Mouse (Mus musculus) adrenal gland, postnatal 10 days (tissue): ENCODE measurements around the gene Gramd4. TPM values are rescaled to one million over a fixed set of nuclear protein-coding genes. Genes with fewer than 3 reads are reported as not detected.

Experiments
- DNase-seq: peaks from one replicate; pipeline ENCODE4 v3.0.0; 2021; ENCODE audit warnings: mixed read lengths
- total RNA-seq, 2 experiments: library from RNA; stranded (reverse); gene quantifications; 2 replicates each; pipeline ENCODE4 v1.2.3; 2021

Gene Gramd4
- total RNA-seq, 2 experiments from 2014 or later: 13.9 to 22.1 TPM

- no peak for DNase-seq
Observed at GRCm38 (mm10) chr15:86183484-86183883, 126.0 kb downstream of the Gramd4 start.

- no peak for DNase-seq
Observed at GRCm38 (mm10) chr15:86184071-86184470, 126.6 kb downstream of the Gramd4 start.

GRCm38 (mm10) chr15:86184851-86185688, 127.6 kb downstream of the Gramd4 start:
- DNase-seq: peak; percentile 66

- peak; percentile 89 for DNase-seq
Observed at GRCm38 (mm10) chr15:86185689-86186569, 128.4 kb downstream of the Gramd4 start, which contains the start of gene Cerk. Gene Cerk, minus strand, starts transcription at chr15:86186141.

- no peak for DNase-seq
Observed at GRCm38 (mm10) chr15:86186686-86187085, 129.2 kb downstream of the Gramd4 start.

Other genes with a start within 250 kb of the Gramd4 start
- 10 to 100 TPM; 20.7 to 25.4 TPM for gene Cdpf1, start 246.0 kb upstream of the Gramd4 start, total RNA-seq
- under 1 TPM; 0.15 to 0.45 TPM for gene Pkdrej, start 236.0 kb upstream of the Gramd4 start, total RNA-seq
- 10 to 100 TPM; 20.7 to 25.4 TPM for gene Ttc38, start 225.4 kb upstream of the Gramd4 start, total RNA-seq
- gene Gtse1, start 197.9 kb upstream of the Gramd4 start, total RNA-seq: 1 to 10 TPM; 4.5 to 5.1 TPM
- 10 to 100 TPM; 27.9 to 39.9 TPM for gene Trmu, start 178.4 kb upstream of the Gramd4 start, total RNA-seq
- gene Celsr1, start 23.9 kb upstream of the Gramd4 start, total RNA-seq: 1 to 10 TPM; 4.4 to 6.5 TPM
- 10 to 100 TPM; 21.1 to 26.4 TPM for gene Cerk, start 128.4 kb downstream of the Gramd4 start, total RNA-seq
- gene Tbc1d22a, start 156.8 kb downstream of the Gramd4 start, total RNA-seq: 10 to 100 TPM; 26.2 to 31.6 TPM